Mouse (Mus musculus) C2C12 (cell line): ENCODE measurements at regions not wholly inside any gene's neighbourhood (a gene's known extent, or its start where the extent isn't known, plus 50 kb on each side); places are given as distances from the start of the nearest gene placed in this dataset.

ENCODE experiments used
- CEBPB ChIP-seq: IDR thresholded peaks from one replicate; pipeline ENCODE4 v1.6.1; 2011; ENCODE audit warnings: low read depth, mild to moderate bottlenecking, control low read depth, moderate library complexity
- CTCF ChIP-seq: IDR thresholded peaks from one replicate; pipeline ENCODE4 v1.5.1; 2011; ENCODE audit not compliant: control insufficient read depth, insufficient read depth, insufficient read length
- MYOD1 ChIP-seq: IDR thresholded peaks from one replicate; pipeline ENCODE4 v1.6.1; 2011; ENCODE audit warnings: low read depth; ENCODE audit not compliant: control insufficient read depth, insufficient read length
- USF1 ChIP-seq: IDR thresholded peaks from one replicate; pipeline ENCODE4 v1.6.1; 2011; ENCODE audit warnings: low read depth, mild to moderate bottlenecking, control low read depth, moderate library complexity

DNA sequence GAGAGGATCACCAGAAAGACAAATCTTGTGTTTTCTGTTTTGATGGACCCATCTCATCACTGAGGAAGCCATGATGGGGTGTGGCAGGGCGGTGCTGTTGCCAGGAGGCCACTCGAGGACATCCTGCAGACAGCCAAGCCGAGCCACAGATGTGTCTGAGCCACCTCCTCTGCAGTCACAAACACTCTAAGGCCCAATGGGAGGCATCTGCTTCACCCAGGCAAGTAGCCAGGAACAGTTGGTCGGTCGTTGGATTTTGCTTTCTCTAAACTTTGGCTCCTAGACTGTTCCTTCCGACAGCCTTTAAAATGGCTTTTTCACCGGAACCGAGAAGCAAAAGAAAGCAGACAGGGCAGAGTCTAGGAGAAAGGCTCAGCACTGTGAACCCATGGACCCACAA, 90.5 kb downstream of the Gas1 start:
- TF ChIP-seq CTCF = no peak
- TF ChIP-seq CEBPB = no peak
- no peak for TF ChIP-seq MYOD1
- no peak for TF ChIP-seq USF1
